Mouse (Mus musculus) embryonic fibroblast, embryonic 13.5 days (primary cell): ENCODE results near the gene Pigl. TPM values are rescaled to one million over a fixed set of nuclear protein-coding genes. Genes with fewer than 3 reads are reported as not detected.
"Not testable (repeated sequence)": the region's sequence is repeated elsewhere in the genome, so short reads cannot be mapped to it uniquely, and the experiment has no call there.

ENCODE experiments used
- H3K27ac ChIP-seq: 2 replicates; pipeline ENCODE4 v1.5.1; 2012; ENCODE audit warnings: low read length, control low read depth, inconsistent platforms; ENCODE audit not compliant: insufficient read depth
- H3K4me1 ChIP-seq: 2 replicates; pipeline ENCODE4 v1.6.1; 2011; ENCODE audit warnings: low read length; ENCODE audit not compliant: control insufficient read depth, insufficient read depth
- H3K4me3 ChIP-seq: 2 replicates; pipeline ENCODE4 v1.5.1; 2011; ENCODE audit warnings: mild to moderate bottlenecking, control low read depth, low read length; ENCODE audit not compliant: insufficient read depth
- CTCF ChIP-seq: IDR thresholded peaks from 2 replicates; pipeline ENCODE4 v1.5.1; 2011; ENCODE audit warnings: mild to moderate bottlenecking, control low read depth, low read length, moderate library complexity, borderline replicate concordance; ENCODE audit not compliant: insufficient read depth
- POLR2A ChIP-seq: IDR thresholded peaks from 2 replicates; pipeline ENCODE4 v1.6.1; 2011; ENCODE audit warnings: low read depth, mild to moderate bottlenecking, control low read depth, low read length, moderate library complexity
- polyA plus RNA-seq: library from polyadenylated mRNA; stranded (reverse); fragments of >200 nt; gene quantifications from 2 replicates; pipeline ENCODE4 v1.2.4, GENCODE M21; 2011; ENCODE audit warnings: low read depth; ENCODE audit not compliant: missing spikeins, insufficient read length

Pigl gene
- polyA plus RNA-seq, 1 experiment = 6.7 TPM

- Histone ChIP-seq H3K4me3 (no peak overlapping the region), H3K4me1 (peaks cover 9% of the 10 kb centered on the region), H3K27ac (no peak overlapping the region)
These were observed 35.4 kb downstream of the Pigl start for GRCm38 (mm10) chr11:62493701-62494100.

GRCm38 (mm10) chr11:62494754-62495275, 36.6 kb downstream of the Pigl start:
- H3K4me3 ChIP-seq = no peak overlapping the region
- peaks cover 9% of the 10 kb centered on the region for H3K4me1 ChIP-seq

More at GRCm38 (mm10) chr11:62493701-62494100, 35.4 kb downstream of the Pigl start:
- TF ChIP-seq CTCF (no peak), POLR2A (no peak)

GRCm38 (mm10) chr11:62495276-62495801, 37.1 kb downstream of the Pigl start:
- Histone ChIP-seq H3K27ac (peak overlapping the region; percentile 72), H3K4me1 (peaks cover 9% of the 10 kb centered on the region), H3K4me3 (no peak overlapping the region)
- TF ChIP-seq CTCF (no peak), POLR2A (0 out of 2 replicates have a peak, but pooled peaks have one; percentile 22)

More at GRCm38 (mm10) chr11:62494754-62495275, 36.6 kb downstream of the Pigl start:
- peak overlapping the region; percentile 72 for H3K27ac ChIP-seq
- TF ChIP-seq POLR2A (peak; percentile 29; the same call in 1 of the 2 replicates), CTCF (no peak)

GRCm38 (mm10) chr11:62496151-62496715, 38.0 kb downstream of the Pigl start:
- Histone ChIP-seq H3K4me1 (peaks cover 9% of the 10 kb centered on the region), H3K4me3 (no peak overlapping the region), H3K27ac (0 out of 2 replicates have a peak overlapping the region, but pooled peaks have one; percentile 72)
- TF ChIP-seq POLR2A (no peak), CTCF (no peak)

GRCm38 (mm10) chr11:62497181-62497580, 38.9 kb downstream of the Pigl start:
- TF ChIP-seq POLR2A (no peak), CTCF (no peak)
- Histone ChIP-seq H3K4me1 (peaks cover 9% of the 10 kb centered on the region), H3K27ac (peak overlapping the region; percentile 20; the same call in 1 of the 2 replicates), H3K4me3 (no peak overlapping the region)

- Histone ChIP-seq H3K4me1 (peaks cover 9% of the 10 kb centered on the region), H3K4me3 (no peak overlapping the region), H3K27ac (no peak overlapping the region)
- TF ChIP-seq CTCF (no peak), POLR2A (no peak)
These were observed 40.5 kb downstream of the Pigl start for GRCm38 (mm10) chr11:62498802-62499201.

- no peak overlapping the region for H3K4me3 ChIP-seq
- no peak for TF ChIP-seq POLR2A
- TF ChIP-seq CTCF = no peak
- no peak overlapping the region for H3K27ac ChIP-seq
- H3K4me1 ChIP-seq = peaks cover 1% of the 10 kb centered on the region; the same call in 1 of the 2 replicates
These were observed 42.3 kb downstream of the Pigl start for GRCm38 (mm10) chr11:62500529-62500928.

- Histone ChIP-seq H3K27ac (no peak overlapping the region), H3K4me1 (no peaks in the 10 kb centered on the region), H3K4me3 (no peak overlapping the region)
- TF ChIP-seq CTCF = no peak
- no peak for TF ChIP-seq POLR2A
These were observed 49.4 kb downstream of the Pigl start for GRCm38 (mm10) chr11:62507683-62508082.

GRCm38 (mm10) chr11:62508365-62508764, 50.1 kb downstream of the Pigl start:
- H3K27ac ChIP-seq, H3K4me3 ChIP-seq, H3K4me1 ChIP-seq: not testable (repeated sequence)

GRCm38 (mm10) chr11:62508816-62509215, 50.6 kb downstream of the Pigl start:
- H3K27ac ChIP-seq, H3K4me3 ChIP-seq, H3K4me1 ChIP-seq: not testable (repeated sequence)
